ENCODE assay signal across 8 mouse cellular contexts in the genomic region with DNA sequence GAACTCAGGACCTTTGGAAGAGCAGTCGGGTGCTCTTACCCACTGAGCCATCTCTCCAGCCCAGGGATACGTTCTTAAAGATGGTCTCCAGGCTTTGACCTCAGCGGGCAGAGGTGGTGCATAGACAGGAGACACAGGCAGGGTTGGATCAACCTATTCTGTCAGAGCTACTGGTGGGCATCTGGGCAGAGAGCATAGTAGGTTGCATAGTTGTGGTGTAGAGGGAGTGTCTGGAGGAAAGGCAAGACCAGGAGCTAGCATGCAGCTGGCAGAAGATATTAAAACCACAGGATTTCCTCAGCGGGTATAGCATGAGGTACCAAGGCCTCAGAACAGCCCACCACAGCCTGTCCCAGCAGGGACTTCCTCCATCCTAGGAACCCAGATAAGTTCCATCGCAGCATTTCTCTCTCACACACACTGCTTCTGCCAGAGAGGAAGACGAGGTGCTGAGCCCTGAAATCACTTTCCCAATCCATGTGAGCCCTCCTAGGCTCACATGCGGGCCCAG. TPM values are rescaled to one million over a fixed set of nuclear protein-coding genes. Genes with fewer than 3 reads are reported as not detected.
DNase-seq lines count a peak whose midpoint lies in the region; ATAC-seq and TF ChIP-seq lines count a peak whose summit lies in the region.

No protein-coding gene starts in this region.

- H3K4me1 ChIP-seq in heart, adult 2 months (ENCODE audit: control insufficient read depth, insufficient read depth, low read length): peaks cover 42% of the 10 kb centered on the region
- peaks cover 7% of the 10 kb centered on the region for H3K4me1 ChIP-seq in lung, postnatal 0 days (ENCODE audit: insufficient read depth, low read depth, low read length)
- peaks cover 29% of the 10 kb centered on the region for H3K4me1 ChIP-seq in hindbrain, postnatal 0 days (ENCODE audit: insufficient read depth, low read length)
- H3K4me1 ChIP-seq in stomach, embryonic 15.5 days: peaks cover 51% of the 10 kb centered on the region

- TF ChIP-seq CTCF in heart, adult 2 months (IDR thresholded peaks at IDR 0.05): no peak
- no peak for TF ChIP-seq CTCF in lung, postnatal 0 days (IDR thresholded peaks at IDR 0.05)
- no peak for TF ChIP-seq CTCF in hindbrain, postnatal 0 days (IDR thresholded peaks at IDR 0.05; ENCODE audit: low read depth)

- no peak for DNase-seq in heart, adult 2 months
- DNase-seq in heart, adult 9 months (ENCODE audit: low spot score in 2 of 2): no peak
- DNase-seq in lung, postnatal 0 days (ENCODE audit: low spot score): no peak
- no peak for DNase-seq in lung, postnatal 4 days
- no peak for DNase-seq in hindbrain, postnatal 0 days (ENCODE audit: low spot score)
- no peak for DNase-seq in layer of hippocampus, postnatal 25 days (ENCODE audit: extremely low spot score in 1 of 2, low spot score in 1 of 2)
- no peak for DNase-seq in yolk sac, embryonic 10.5 days (ENCODE audit: low spot score)

- no peak overlapping the region for H3K4me3 ChIP-seq in heart, adult 2 months
- no peak overlapping the region for H3K4me3 ChIP-seq in lung, postnatal 0 days (ENCODE audit: low read depth, low read length)
- H3K4me3 ChIP-seq in hindbrain, postnatal 0 days (ENCODE audit: low read length): no peak overlapping the region
- no peak overlapping the region for H3K4me3 ChIP-seq in stomach, embryonic 15.5 days (replicated peaks)

- H3K27me3 ChIP-seq in heart, adult 2 months (ENCODE audit: control insufficient read depth, insufficient read depth, low read length): no peaks in the 10 kb centered on the region
- H3K27me3 ChIP-seq in lung, postnatal 0 days (replicated peaks; ENCODE audit: insufficient read depth, low read length): no peaks in the 10 kb centered on the region
- no peaks in the 10 kb centered on the region for H3K27me3 ChIP-seq in hindbrain, postnatal 0 days (ENCODE audit: insufficient read depth, low read length)
- no peaks in the 10 kb centered on the region for H3K27me3 ChIP-seq in stomach, embryonic 15.5 days (replicated peaks)

- H3K9me3 ChIP-seq in lung, postnatal 0 days (ENCODE audit: low read length): no peaks in the 10 kb centered on the region
- H3K9me3 ChIP-seq in hindbrain, postnatal 0 days (ENCODE audit: low read length): no peaks in the 10 kb centered on the region
- H3K9me3 ChIP-seq in stomach, embryonic 15.5 days: no peaks in the 10 kb centered on the region

- no peaks in the 10 kb centered on the region for H3K79me2 ChIP-seq in heart, adult 2 months (replicated peaks; ENCODE audit: control insufficient read depth, insufficient read depth, low read length)

- no peak for TF ChIP-seq EP300 in heart, adult 2 months (IDR thresholded peaks at IDR 0.05; ENCODE audit: insufficient read depth, low read depth, low read length)
- TF ChIP-seq EP300 in lung, postnatal 0 days (IDR thresholded peaks at IDR 0.05): no peak

- no peak for ATAC-seq in lung, postnatal 0 days
- ATAC-seq in hindbrain, postnatal 0 days: no peak
- ATAC-seq in stomach, embryonic 15.5 days (ENCODE audit: insufficient read depth, low FRiP score, low read depth): no peak

- TF ChIP-seq POLR2A in heart, adult 2 months (IDR thresholded peaks at IDR 0.05; ENCODE audit: insufficient read depth, low read depth, low read length): no peak

- peak overlapping the region; percentile 93 for H3K27ac ChIP-seq in heart, adult 2 months
- H3K27ac ChIP-seq in lung, postnatal 0 days (ENCODE audit: low read length): peak overlapping the region; percentile 28
- 0 out of 2 replicates have a peak overlapping the region, but pooled peaks have one; percentile 41 for H3K27ac ChIP-seq in hindbrain, postnatal 0 days
- peak overlapping the region; percentile 86 for H3K27ac ChIP-seq in stomach, embryonic 15.5 days

- H3K4me2 ChIP-seq in lung, postnatal 0 days (replicated peaks; ENCODE audit: low read depth, low read length): no peak overlapping the region
- no peak overlapping the region for H3K4me2 ChIP-seq in hindbrain, postnatal 0 days (ENCODE audit: low read depth, low read length)
- no peak overlapping the region for H3K4me2 ChIP-seq in stomach, embryonic 15.5 days

- WGBS in heart, adult 2 months: 57% methylated on average over 7 of the region's 7 CpGs
- 73% methylated on average over 7 of the region's 7 CpGs for WGBS in lung, postnatal 0 days
- WGBS in hindbrain, postnatal 0 days: 82% methylated on average over 7 of the region's 7 CpGs
- WGBS in stomach, embryonic 15.5 days: 79% methylated on average over 7 of the region's 7 CpGs

- peak overlapping the region; percentile 37 for H3K9ac ChIP-seq in heart, adult 2 months (ENCODE audit: low read depth, low read length)
- H3K9ac ChIP-seq in lung, postnatal 0 days (replicated peaks; ENCODE audit: low read depth): no peak overlapping the region
- H3K9ac ChIP-seq in hindbrain, postnatal 0 days (replicated peaks; ENCODE audit: low read length): no peak overlapping the region
- no peak overlapping the region for H3K9ac ChIP-seq in stomach, embryonic 15.5 days

- intact Hi-C loops in heart, adult 2 months (cut with DNase I): loop anchor here (2.0 kb wide), 1 partner anchor 23 kb away; no protein-coding TSS in a partner anchor

- peaks cover 2% of the 10 kb centered on the region; the same call in 1 of the 2 replicates for H3K36me3 ChIP-seq in heart, adult 2 months (ENCODE audit: control insufficient read depth, insufficient read depth, low read length)
- H3K36me3 ChIP-seq in lung, postnatal 0 days (ENCODE audit: insufficient read depth, low read length): no peaks in the 10 kb centered on the region
- no peaks in the 10 kb centered on the region for H3K36me3 ChIP-seq in hindbrain, postnatal 0 days (ENCODE audit: insufficient read depth, low read length)
- no peaks in the 10 kb centered on the region for H3K36me3 ChIP-seq in stomach, embryonic 15.5 days

RNA-seq across cellular contexts. Expression of gene Mrps23, which starts 39.9 kb away (rescaled TPM):
- total RNA-seq in heart, adult 2 months (2021): 100 to 1,000 TPM; 303 to 314 TPM
- 121 and 142 TPM in 2 replicates for polyA plus RNA-seq in heart, adult 2 months (2012; rRNA removed)
- polyA plus RNA-seq in lung, postnatal 0 days (2015; fragmentation: Nextera tagmentation; extraction: Ambion mirVana): 46.5 TPM in 2 replicates
- 29.0 and 48.7 TPM in 2 replicates for total RNA-seq in hindbrain, postnatal 0 days (2014; rRNA removed)
- polyA plus RNA-seq in hindbrain, postnatal 0 days (2015; fragmentation: Nextera tagmentation; extraction: Ambion mirVana): 66.4 and 67.1 TPM in 2 replicates
- 52.8 and 59.5 TPM in 2 replicates for polyA plus RNA-seq in stomach, embryonic 15.5 days (2015; fragmentation: Nextera tagmentation; extraction: Ambion mirVana)
- total RNA-seq in layer of hippocampus, postnatal 25 days (2021): 10 to 100 TPM; 66.1 to 66.6 TPM

Comparison
In these comparisons a context has a peak if more than half of its experiments do, and no peak if none do; other contexts are left out.
1. H3K27ac ChIP-seq: peak in every context shown above with its lines; median percentile 93 in heart, adult 2 months; 86 in stomach, embryonic 15.5 days; 41 in hindbrain, postnatal 0 days; 28 in lung, postnatal 0 days.